Mouse (Mus musculus): Measurements from ENCODE around the gene Map9. TPM values are rescaled to one million over a fixed set of nuclear protein-coding genes. Genes with fewer than 3 reads are reported as not detected.

The Map9 gene
- 0.93 TPM for polyA plus RNA-seq (2014; fragmentation: Illumina TruSeq; extraction: RNeasy Lipid Tissue Mini Kit (QIAGEN cat#74804); ENCODE audit: low read depth, low replicate concordance)

GRCm38 (mm10) chr3:82357797-82358524 lies at the start of gene Map9:
Gene Map9 (plus strand): TSS chr3:82358044.

Other genes with a start within 250 kb of the Map9 start
- gene Gucy1a1, start 212.3 kb upstream of the Map9 start, polyA plus RNA-seq (2014; fragmentation: Illumina TruSeq; extraction: RNeasy Lipid Tissue Mini Kit (QIAGEN cat#74804); ENCODE audit: low read depth, low replicate concordance) = 11.0 TPM
- gene Npy2r, start 190.0 kb downstream of the Map9 start, polyA plus RNA-seq (2014; fragmentation: Illumina TruSeq; extraction: RNeasy Lipid Tissue Mini Kit (QIAGEN cat#74804); ENCODE audit: low read depth, low replicate concordance) = not detected